Mouse (Mus musculus): ENCODE data around the gene Map2k4. TPM values are rescaled to one million over a fixed set of nuclear protein-coding genes. Genes with fewer than 3 reads are reported as not detected.

The Map2k4 gene
- total RNA-seq, 1 experiment, result 35.9 TPM

GRCm38 (mm10) chr11:65769990-65770389, 18.1 kb downstream of the Map2k4 start:
- TF ChIP-seq ZC3H11A (IDR thresholded peaks at IDR 0.05; ENCODE audit: borderline replicate concordance, low read depth, low read length) (no peak), CHD2 (IDR thresholded peaks at IDR 0.05; ENCODE audit: low read depth, low read length) (no peak), ZNF384 (IDR thresholded peaks at IDR 0.05; ENCODE audit: low read depth, low read length) (no peak), MAFK (IDR thresholded peaks at IDR 0.05; ENCODE audit: insufficient read depth, low read depth, low read length) (no peak), HCFC1 (IDR thresholded peaks at IDR 0.05; ENCODE audit: borderline replicate concordance, insufficient read depth, low read length) (no peak)
- DNase-seq (ENCODE audit: low read depth, low spot score), result no peak
- no peak overlapping the region for H3K9ac ChIP-seq (ENCODE audit: insufficient read depth, low read depth, low read length, poor library complexity, severe bottlenecking)
- no peak overlapping the region for H3K4me3 ChIP-seq (ENCODE audit: insufficient read depth in 1 of 2, low read depth in 1 of 2, low read length in 2 of 2, poor library complexity in 1 of 2, severe bottlenecking in 1 of 2)
- in situ Hi-C loops (cut with MboI; ENCODE audit: low sequenced_read_pairs in 2 of 2, unreplicated experiment in 2 of 2), result no loop called here
- no peaks in the 10 kb centered on the region for H3K36me3 ChIP-seq (ENCODE audit: control insufficient read depth, insufficient read depth, low read length, poor library complexity, severe bottlenecking)
- H3K4me1 ChIP-seq (ENCODE audit: control insufficient read depth in 2 of 2, insufficient read depth in 2 of 2, low read length in 2 of 2, poor library complexity in 1 of 2), result peaks cover 0 to 2% of the 10 kb centered on the region in 2 experiments; a peak in 1 of 4 replicates
- no peaks in the 10 kb centered on the region for H3K9me3 ChIP-seq (ENCODE audit: control insufficient read depth, insufficient read depth, low read depth, low read length)
- H3K27ac ChIP-seq (ENCODE audit: insufficient read depth, low read depth, low read length, poor library complexity, severe bottlenecking), result no peak overlapping the region

DNA sequence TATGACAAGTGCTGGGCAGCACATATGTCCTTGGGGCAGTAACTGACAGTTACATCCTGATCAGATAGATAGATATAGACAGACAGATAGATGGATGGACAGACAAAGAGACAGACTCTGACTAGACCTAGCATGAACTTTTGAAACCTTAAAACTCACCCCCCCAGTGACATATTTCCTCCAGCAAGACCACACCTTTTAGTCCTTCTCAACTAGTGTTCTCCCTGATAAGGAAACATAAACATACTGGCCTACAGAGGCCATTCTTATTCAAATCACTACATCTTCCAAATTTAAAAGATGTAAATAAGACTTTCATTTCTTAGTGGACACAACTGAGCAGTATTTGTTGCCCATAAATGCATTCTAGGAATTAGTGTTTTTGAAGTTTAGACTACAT, 19.7 kb downstream of the Map2k4 start:
- H3K27ac ChIP-seq (ENCODE audit: insufficient read depth, low read depth, low read length, poor library complexity, severe bottlenecking), result no peak overlapping the region
- in situ Hi-C loops (cut with MboI; ENCODE audit: low sequenced_read_pairs in 2 of 2, unreplicated experiment in 2 of 2), result no loop called here
- H3K36me3 ChIP-seq (ENCODE audit: control insufficient read depth, insufficient read depth, low read length, poor library complexity, severe bottlenecking), result no peaks in the 10 kb centered on the region
- no peaks in the 10 kb centered on the region for H3K9me3 ChIP-seq (ENCODE audit: control insufficient read depth, insufficient read depth, low read depth, low read length)
- TF ChIP-seq MAFK (IDR thresholded peaks at IDR 0.05; ENCODE audit: insufficient read depth, low read depth, low read length) (no peak), HCFC1 (IDR thresholded peaks at IDR 0.05; ENCODE audit: borderline replicate concordance, insufficient read depth, low read length) (no peak), ZC3H11A (IDR thresholded peaks at IDR 0.05; ENCODE audit: borderline replicate concordance, low read depth, low read length) (no peak), ZNF384 (IDR thresholded peaks at IDR 0.05; ENCODE audit: low read depth, low read length) (no peak), CHD2 (IDR thresholded peaks at IDR 0.05; ENCODE audit: low read depth, low read length) (no peak)
- no peaks in the 10 kb centered on the region for H3K4me1 ChIP-seq (ENCODE audit: control insufficient read depth in 2 of 2, insufficient read depth in 2 of 2, low read length in 2 of 2, poor library complexity in 1 of 2)
- H3K9ac ChIP-seq (ENCODE audit: insufficient read depth, low read depth, low read length, poor library complexity, severe bottlenecking), result no peak overlapping the region
- H3K4me3 ChIP-seq (ENCODE audit: insufficient read depth in 1 of 2, low read depth in 1 of 2, low read length in 2 of 2, poor library complexity in 1 of 2, severe bottlenecking in 1 of 2), result no peak overlapping the region
- DNase-seq (ENCODE audit: low read depth, low spot score), result no peak

DNA sequence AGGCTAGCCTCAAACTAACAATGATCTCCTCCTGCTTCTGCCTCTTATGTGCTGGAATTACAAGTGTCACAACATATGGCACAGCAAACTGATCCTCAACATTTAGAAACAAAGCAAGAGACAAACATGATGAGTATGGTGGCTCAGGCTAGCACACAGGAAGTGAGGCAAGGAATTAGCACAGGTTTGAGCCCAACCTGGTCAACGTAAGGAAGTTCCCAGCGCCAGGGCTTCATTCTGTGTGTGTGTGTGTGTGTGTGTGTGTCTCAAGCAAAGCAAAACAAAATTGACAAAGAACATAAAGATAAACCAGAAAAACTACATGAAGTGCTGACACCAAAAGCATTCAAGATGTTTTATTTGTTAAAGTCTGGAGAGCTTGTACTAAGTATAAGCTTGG, 27.2 kb downstream of the Map2k4 start:
- Histone ChIP-seq H3K27ac (ENCODE audit: insufficient read depth, low read depth, low read length, poor library complexity, severe bottlenecking) (no peak overlapping the region), H3K4me1 (ENCODE audit: control insufficient read depth in 2 of 2, insufficient read depth in 2 of 2, low read length in 2 of 2, poor library complexity in 1 of 2) (no peaks in the 10 kb centered on the region), H3K9me3 (ENCODE audit: control insufficient read depth, insufficient read depth, low read depth, low read length) (no peaks in the 10 kb centered on the region), H3K36me3 (ENCODE audit: control insufficient read depth, insufficient read depth, low read length, poor library complexity, severe bottlenecking) (no peaks in the 10 kb centered on the region), H3K4me3 (ENCODE audit: insufficient read depth in 1 of 2, low read depth in 1 of 2, low read length in 2 of 2, poor library complexity in 1 of 2, severe bottlenecking in 1 of 2) (no peak overlapping the region), H3K9ac (ENCODE audit: insufficient read depth, low read depth, low read length, poor library complexity, severe bottlenecking) (no peak overlapping the region)
- no peak for DNase-seq (ENCODE audit: low read depth, low spot score)
- TF ChIP-seq MAFK (IDR thresholded peaks at IDR 0.05; ENCODE audit: insufficient read depth, low read depth, low read length) (no peak), HCFC1 (IDR thresholded peaks at IDR 0.05; ENCODE audit: borderline replicate concordance, insufficient read depth, low read length) (no peak), ZC3H11A (IDR thresholded peaks at IDR 0.05; ENCODE audit: borderline replicate concordance, low read depth, low read length) (no peak), ZNF384 (IDR thresholded peaks at IDR 0.05; ENCODE audit: low read depth, low read length) (no peak), CHD2 (IDR thresholded peaks at IDR 0.05; ENCODE audit: low read depth, low read length) (no peak)
- in situ Hi-C loops (cut with MboI; ENCODE audit: low sequenced_read_pairs in 2 of 2, unreplicated experiment in 2 of 2), result no loop called here

GRCm38 (mm10) chr11:65759350-65759749, 28.7 kb downstream of the Map2k4 start:
- TF ChIP-seq MAFK (IDR thresholded peaks at IDR 0.05; ENCODE audit: insufficient read depth, low read depth, low read length), result no peak
- TF ChIP-seq ZC3H11A (IDR thresholded peaks at IDR 0.05; ENCODE audit: borderline replicate concordance, low read depth, low read length), result no peak
- TF ChIP-seq HCFC1 (IDR thresholded peaks at IDR 0.05; ENCODE audit: borderline replicate concordance, insufficient read depth, low read length), result no peak
- no peak for TF ChIP-seq ZNF384 (IDR thresholded peaks at IDR 0.05; ENCODE audit: low read depth, low read length)
- no peak for TF ChIP-seq CHD2 (IDR thresholded peaks at IDR 0.05; ENCODE audit: low read depth, low read length)
- in situ Hi-C loops (cut with MboI; ENCODE audit: low sequenced_read_pairs in 2 of 2, unreplicated experiment in 2 of 2), result no loop called here
- Histone ChIP-seq H3K9me3 (ENCODE audit: control insufficient read depth, insufficient read depth, low read depth, low read length) (no peaks in the 10 kb centered on the region), H3K27ac (ENCODE audit: insufficient read depth, low read depth, low read length, poor library complexity, severe bottlenecking) (no peak overlapping the region), H3K4me1 (ENCODE audit: control insufficient read depth in 2 of 2, insufficient read depth in 2 of 2, low read length in 2 of 2, poor library complexity in 1 of 2) (no peaks in the 10 kb centered on the region), H3K4me3 (ENCODE audit: insufficient read depth in 1 of 2, low read depth in 1 of 2, low read length in 2 of 2, poor library complexity in 1 of 2, severe bottlenecking in 1 of 2) (no peak overlapping the region), H3K36me3 (ENCODE audit: control insufficient read depth, insufficient read depth, low read length, poor library complexity, severe bottlenecking) (no peaks in the 10 kb centered on the region), H3K9ac (ENCODE audit: insufficient read depth, low read depth, low read length, poor library complexity, severe bottlenecking) (no peak overlapping the region)
- DNase-seq (ENCODE audit: low read depth, low spot score), result no peak

DNA sequence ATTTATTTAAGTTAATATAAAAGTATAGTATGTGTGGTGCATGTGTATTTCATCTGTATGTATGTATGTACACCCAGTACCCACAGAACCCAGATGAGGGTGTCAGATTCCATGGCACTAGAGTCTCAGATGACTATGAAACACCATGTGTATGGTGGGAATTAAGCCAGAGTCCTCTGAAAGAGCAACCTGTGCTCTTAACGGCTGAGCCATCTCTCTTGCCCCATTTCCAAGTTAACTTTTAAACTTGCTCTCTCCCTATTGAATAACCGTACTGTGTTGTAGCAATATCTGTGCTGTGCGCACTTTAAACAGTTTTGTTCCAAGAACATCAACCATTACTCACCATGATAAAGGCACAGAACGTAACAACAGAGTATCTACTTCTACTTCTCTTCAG, 33.9 kb downstream of the Map2k4 start:
- Histone ChIP-seq H3K9me3 (ENCODE audit: control insufficient read depth, insufficient read depth, low read depth, low read length) (no peaks in the 10 kb centered on the region), H3K9ac (ENCODE audit: insufficient read depth, low read depth, low read length, poor library complexity, severe bottlenecking) (no peak overlapping the region), H3K36me3 (ENCODE audit: control insufficient read depth, insufficient read depth, low read length, poor library complexity, severe bottlenecking) (no peaks in the 10 kb centered on the region), H3K4me3 (ENCODE audit: insufficient read depth in 1 of 2, low read depth in 1 of 2, low read length in 2 of 2, poor library complexity in 1 of 2, severe bottlenecking in 1 of 2) (no peak overlapping the region), H3K27ac (ENCODE audit: insufficient read depth, low read depth, low read length, poor library complexity, severe bottlenecking) (no peak overlapping the region), H3K4me1 (ENCODE audit: control insufficient read depth in 2 of 2, insufficient read depth in 2 of 2, low read length in 2 of 2, poor library complexity in 1 of 2) (no peaks in the 10 kb centered on the region)
- TF ChIP-seq HCFC1 (IDR thresholded peaks at IDR 0.05; ENCODE audit: borderline replicate concordance, insufficient read depth, low read length) (no peak), ZC3H11A (IDR thresholded peaks at IDR 0.05; ENCODE audit: borderline replicate concordance, low read depth, low read length) (no peak), MAFK (IDR thresholded peaks at IDR 0.05; ENCODE audit: insufficient read depth, low read depth, low read length) (no peak), ZNF384 (IDR thresholded peaks at IDR 0.05; ENCODE audit: low read depth, low read length) (no peak), CHD2 (IDR thresholded peaks at IDR 0.05; ENCODE audit: low read depth, low read length) (no peak)
- in situ Hi-C loops (cut with MboI; ENCODE audit: low sequenced_read_pairs in 2 of 2, unreplicated experiment in 2 of 2), result no loop called here
- no peak for DNase-seq (ENCODE audit: low read depth, low spot score)
